Mouse (Mus musculus): ENCODE measurements around the gene Mboat1.

- no peak for TF ChIP-seq ZC3H11A (IDR thresholded peaks at IDR 0.05; ENCODE audit: borderline replicate concordance, low read depth, low read length)
- TF ChIP-seq CHD2 (IDR thresholded peaks at IDR 0.05; ENCODE audit: low read depth, low read length): no peak
- TF ChIP-seq MAFK (IDR thresholded peaks at IDR 0.05; ENCODE audit: insufficient read depth, low read depth, low read length): no peak
Measured at GRCm38 (mm10) chr13:30198101-30198570, 61.8 kb downstream of the Mboat1 start.

All from ES-E14 (cell line).